In genomic region chr10:21195597-21195996, GRCm38 (mm10) we compare ENCODE assay signal across 19 mouse cellular contexts. TPM values are rescaled to one million over a fixed set of nuclear protein-coding genes. Genes with fewer than 3 reads are reported as not detected.
DNase-seq lines count a peak whose midpoint lies in the region; ATAC-seq and TF ChIP-seq lines count a peak whose summit lies in the region.
"Had no signal": no experiment of that assay in that cellular context is flagged by ENCODE, and none has a peak within 500 bp of the region (broad histone marks: within the 10 kb centered on the region; RNA-seq: fewer than 3 reads in every experiment).

No protein-coding gene starts in this region.

- 38% methylated on average over 8 of the region's 8 CpGs for WGBS in liver, embryonic 12.5 days (ENCODE audit: insufficient replicate concordance)
- WGBS in liver, embryonic 13.5 days (ENCODE audit: insufficient replicate concordance), result 36% methylated on average over 8 of the region's 8 CpGs

- TF ChIP-seq EP300 in MEL (IDR thresholded peaks at IDR 0.05; ENCODE audit: low read depth in 1 of 2, low read length in 2 of 2), result no peak

- peak; percentile 13 for DNase-seq in embryo, embryonic 11 days
- DNase-seq in embryo, embryonic 9.5 days (ENCODE audit: extremely low spot score), result no peak
- DNase-seq in liver (no peak), MEL (ENCODE audit: low read depth, low spot score) (peak; percentile 60)
- DNase-seq in liver, embryonic 13.5 days, result no peak
- DNase-seq in lung, postnatal 25 days (ENCODE audit: low spot score), result no peak
- DNase-seq in adrenal gland, postnatal 10 days, result no peak
- DNase-seq: cerebellum, adult 9-11 months; heart, postnatal 4 days; kidney, adult 18-20 months; kidney, postnatal 10 days; lung, adult 18-20 months; lung, postnatal 36 days had no signal

- no peak for TF ChIP-seq RAD21 in MEL (IDR thresholded peaks at IDR 0.05; ENCODE audit: low read depth, low read length)

- no peaks in the 10 kb centered on the region for H3K27me3 ChIP-seq in liver, embryonic 12.5 days (replicated peaks)
- H3K27me3 ChIP-seq in MEL (ENCODE audit: control insufficient read depth in 1 of 2, insufficient read depth in 2 of 2, low read length in 2 of 2), result no peaks in the 10 kb centered on the region
- H3K27me3 ChIP-seq in liver, embryonic 13.5 days, result no peaks in the 10 kb centered on the region
- H3K27me3 ChIP-seq: embryonic facial prominence, embryonic 15.5 days; heart, embryonic 15.5 days; hindbrain, embryonic 15.5 days had no signal

- H3K4me1 ChIP-seq in liver, embryonic 12.5 days, result peaks cover 67% of the 10 kb centered on the region
- peaks cover 39 to 63% of the 10 kb centered on the region in 2 experiments for H3K4me1 ChIP-seq in MEL (ENCODE audit: control insufficient read depth in 1 of 2, insufficient read depth in 2 of 2, low read length in 2 of 2)
- H3K4me1 ChIP-seq in liver, embryonic 13.5 days (replicated peaks), result peaks cover 66% of the 10 kb centered on the region
- H3K4me1 ChIP-seq: heart, embryonic 15.5 days; hindbrain, embryonic 15.5 days had no signal

- H3K9me3 ChIP-seq in liver, embryonic 12.5 days (replicated peaks), result no peaks in the 10 kb centered on the region
- no peaks in the 10 kb centered on the region for H3K9me3 ChIP-seq in MEL (replicated peaks; ENCODE audit: insufficient read depth, low read length)
- no peaks in the 10 kb centered on the region for H3K9me3 ChIP-seq in liver, embryonic 13.5 days (replicated peaks)
- H3K9me3 ChIP-seq: embryonic facial prominence, embryonic 15.5 days; heart, embryonic 15.5 days; hindbrain, embryonic 15.5 days had no signal

- ATAC-seq in liver, embryonic 12.5 days, result no peak
- no peak for ATAC-seq in liver, embryonic 13.5 days (ENCODE audit: low read depth)
- ATAC-seq: CD4-positive, CD25-positive, alpha-beta regulatory T cell, adult 4 months had no signal

- H3K9ac ChIP-seq in liver, embryonic 12.5 days, result no peak overlapping the region; the same call in 1 of the 2 replicates
- peak overlapping the region; percentile 62 for H3K9ac ChIP-seq in MEL (ENCODE audit: control insufficient read depth, low read depth, low read length, poor library complexity, severe bottlenecking)
- H3K9ac ChIP-seq in liver, embryonic 13.5 days, result 0 out of 2 replicates have a peak overlapping the region, but pooled peaks have one; percentile 57
- H3K9ac ChIP-seq: embryonic facial prominence, embryonic 15.5 days; heart, embryonic 15.5 days; hindbrain, embryonic 15.5 days had no signal

- no peaks in the 10 kb centered on the region for H3K36me3 ChIP-seq in liver, embryonic 12.5 days
- peaks cover 0 to 61% of the 10 kb centered on the region in 2 experiments; a peak in 2 of 4 replicates for H3K36me3 ChIP-seq in MEL (ENCODE audit: control insufficient read depth in 1 of 2, insufficient read depth in 2 of 2, low read length in 2 of 2)
- H3K36me3 ChIP-seq in liver, embryonic 13.5 days, result no peaks in the 10 kb centered on the region
- H3K36me3 ChIP-seq: embryonic facial prominence, embryonic 15.5 days; heart, embryonic 15.5 days; hindbrain, embryonic 15.5 days had no signal

- no peak overlapping the region for H3K4me3 ChIP-seq in liver, embryonic 12.5 days
- H3K4me3 ChIP-seq in MEL (ENCODE audit: control insufficient read depth in 1 of 2, insufficient read depth in 1 of 2, low read depth in 2 of 2, low read length in 2 of 2), result no peak overlapping the region; a peak in 1 of 4 replicates
- no peak overlapping the region for H3K4me3 ChIP-seq in liver, embryonic 13.5 days (replicated peaks)
- H3K4me3 ChIP-seq: embryonic facial prominence, embryonic 15.5 days; heart, embryonic 15.5 days; hindbrain, embryonic 15.5 days; myocyte had no signal

- no peak for TF ChIP-seq CTCF in MEL (IDR thresholded peaks at IDR 0.05 in 2 of 3, conservative IDR thresholded peaks at IDR 0.05 in 1 of 3; ENCODE audit: control insufficient read depth in 1 of 3, insufficient read depth in 1 of 3, low read depth in 2 of 3, low read length in 3 of 3, poor library complexity in 1 of 3, severe bottlenecking in 1 of 3)

- H3K27ac ChIP-seq in liver, embryonic 12.5 days, result peak overlapping the region; percentile 78
- peak overlapping the region; percentile 96 for H3K27ac ChIP-seq in MEL (ENCODE audit: control insufficient read depth, low read depth, low read length)
- peak overlapping the region; percentile 85 for H3K27ac ChIP-seq in liver, embryonic 13.5 days
- H3K27ac ChIP-seq: embryonic facial prominence, embryonic 15.5 days; heart, embryonic 15.5 days; hindbrain, embryonic 15.5 days had no signal

- H3K4me2 ChIP-seq in liver, embryonic 12.5 days, result peak overlapping the region; percentile 29
- H3K4me2 ChIP-seq in liver, embryonic 13.5 days, result peak overlapping the region; percentile 37
- H3K4me2 ChIP-seq: embryonic facial prominence, embryonic 15.5 days; heart, embryonic 15.5 days; hindbrain, embryonic 15.5 days had no signal

- no peak for TF ChIP-seq POLR2A in MEL (IDR thresholded peaks at IDR 0.05; ENCODE audit: control insufficient read depth in 1 of 2, insufficient read depth in 1 of 2, low read depth in 1 of 2, low read length in 2 of 2, poor library complexity in 1 of 2)

- H3K79me2 ChIP-seq in MEL (ENCODE audit: control insufficient read depth, insufficient read depth, low read length, poor library complexity), result no peaks in the 10 kb centered on the region; the same call in 1 of the 2 replicates

TF ChIP-seq in MEL, 35 proteins besides CTCF, POLR2A, EP300 and RAD21:
- TF ChIP-seq ETS1 (IDR thresholded peaks at IDR 0.05; ENCODE audit: low read depth, low read length), result no peak
- 0 out of 2 replicates have a peak, but pooled peaks have one; percentile 27 for TF ChIP-seq MYC (IDR thresholded peaks at IDR 0.05; ENCODE audit: low read depth, low read length)
- TF ChIP-seq MAX (IDR thresholded peaks at IDR 0.05; ENCODE audit: low read length), result peak; percentile 59
- peak; percentile 67 for TF ChIP-seq RCOR1 (IDR thresholded peaks at IDR 0.05; ENCODE audit: low read depth, low read length)
- no peak for TF ChIP-seq SMC3 (IDR thresholded peaks at IDR 0.05; ENCODE audit: low read depth, low read length)
- TF ChIP-seq GATA1 (IDR thresholded peaks at IDR 0.05; ENCODE audit: low read depth, low read length), result no peak
- TF ChIP-seq ELF1 (IDR thresholded peaks at IDR 0.05; ENCODE audit: low read depth, low read length), result no peak

RNA-seq across cellular contexts. Expression of gene Myb, which starts 34.8 kb away (rescaled TPM):
- 24.3 and 24.7 TPM in 2 replicates for polyA plus RNA-seq in liver, embryonic 12.5 days (2016; fragmentation: Nextera tagmentation; extraction: Ambion mirVana)
- 125 and 133 TPM in 2 replicates for total RNA-seq in MEL (2012; rRNA removed)
- polyA plus RNA-seq in MEL (2012; ENCODE audit: insufficient read depth in 1 of 2, insufficient read length in 2 of 2, low read depth in 1 of 2, low replicate concordance in 2 of 2, missing spikeins in 1 of 2), result 100 to 1,000 TPM; 155 to 245 TPM
- polyA plus RNA-seq in liver, embryonic 13.5 days (2015; fragmentation: Nextera tagmentation; extraction: Ambion mirVana), result 15.0 and 20.3 TPM in 2 replicates
- total RNA-seq in adrenal gland, postnatal 10 days (2021), result 1 to 10 TPM; 2.3 to 2.4 TPM

Comparison
In these comparisons a context has a peak if more than half of its experiments do, and no peak if none do; other contexts are left out.
1. DNase-seq: peak in embryo, embryonic 11 days (single experiment) and MEL (single experiment); none in embryo, embryonic 9.5 days (single experiment), liver (single experiment), liver, embryonic 13.5 days (single experiment), lung, postnatal 25 days (single experiment) and adrenal gland, postnatal 10 days (single experiment).
2. Peak in every context shown above with its lines, with median percentiles within 50 percentile points of each other: H3K27ac ChIP-seq.